Mouse (Mus musculus) CH12.LX (cell line): Measurements from ENCODE around the gene Anks1b. TPM values are rescaled to one million over a fixed set of nuclear protein-coding genes. Genes with fewer than 3 reads are reported as not detected.

Source experiments
- DNase-seq: peaks from one replicate; pipeline ENCODE4 v3.0.0-alpha.2; 2013; ENCODE audit errors: extremely low read depth
- H3K27ac ChIP-seq: 2 replicates; pipeline ENCODE4 v1.5.1; 2012; ENCODE audit warnings: low read depth, mild to moderate bottlenecking, control low read depth, moderate library complexity; ENCODE audit not compliant: insufficient read depth
- H3K27me3 ChIP-seq: replicated peaks from 2 replicates; pipeline ENCODE3; 2012; ENCODE audit warnings: inconsistent platforms
- H3K36me3 ChIP-seq, 2 experiments: replicated peaks in 1 of 2; 2 replicates each; pipeline versions ENCODE3 to v1.6.1; 2012; ENCODE audit warnings: inconsistent platforms in 1 of 2, low read length in 1 of 2, mild to moderate bottlenecking in 1 of 2, mixed read lengths in 1 of 2, moderate library complexity in 1 of 2; ENCODE audit not compliant: control insufficient read depth in 1 of 2, insufficient read depth in 1 of 2
- H3K4me1 ChIP-seq, 2 experiments: 2 replicates each; pipeline ENCODE4 v1.6.1; 2012; ENCODE audit warnings: inconsistent platforms in 1 of 2, moderate library complexity in 1 of 2; ENCODE audit not compliant: insufficient read depth in 2 of 2, control insufficient read depth in 1 of 2
- H3K4me2 ChIP-seq: 2 replicates; pipeline ENCODE4 v1.6.1; 2012; ENCODE audit warnings: low read depth, mild to moderate bottlenecking, control low read depth; ENCODE audit not compliant: poor library complexity, insufficient read depth, severe bottlenecking
- H3K4me3 ChIP-seq, 3 experiments: fragments of 150-350 bp in 1 of 3; sonication (generic) in 1 of 3; replicated peaks in 1 of 3; 2 replicates each; pipeline versions ENCODE3 to v1.5.1; 2011 to 2012; ENCODE audit warnings: low read depth in 2 of 3, low read length in 2 of 3, mild to moderate bottlenecking in 2 of 3, moderate library complexity in 2 of 3, control low read depth in 1 of 3, improper control_type of control experiment in 1 of 3, inconsistent platforms in 1 of 3, mixed read lengths in 1 of 3; ENCODE audit not compliant: poor library complexity in 1 of 3
- H3K79me2 ChIP-seq: replicated peaks from 2 replicates; pipeline ENCODE4 v1.6.1; 2012; ENCODE audit warnings: mild to moderate bottlenecking, moderate library complexity; ENCODE audit not compliant: control insufficient read depth, poor library complexity, insufficient read depth, severe bottlenecking; ENCODE audit errors: extremely low read depth
- H3K9ac ChIP-seq: 2 replicates; pipeline ENCODE4 v1.6.1; 2012; ENCODE audit warnings: low read depth, mild to moderate bottlenecking, control low read depth, moderate library complexity; ENCODE audit not compliant: insufficient read depth
- H3K9me3 ChIP-seq: replicated peaks from 2 replicates; pipeline ENCODE3; 2012; ENCODE audit warnings: low read length, inconsistent platforms, mixed read lengths
- CHD2 ChIP-seq: IDR thresholded peaks from 2 replicates; pipeline ENCODE4 v1.6.1; 2011; ENCODE audit warnings: low read length, improper control_type of control experiment
- CTCF ChIP-seq, 2 experiments: IDR thresholded peaks in 1 of 2; conservative IDR thresholded peaks in 1 of 2; 2 replicates each; pipeline ENCODE4 v1.5.1; 2011 to 2012; ENCODE audit warnings: low read depth in 2 of 2, low read length in 2 of 2, improper control_type of control experiment in 1 of 2, inconsistent platforms in 1 of 2, mild to moderate bottlenecking in 1 of 2, moderate library complexity in 1 of 2
- ELF1 ChIP-seq: IDR thresholded peaks from 2 replicates; pipeline ENCODE4 v1.6.1; 2014; ENCODE audit warnings: low read depth, mild to moderate bottlenecking, inconsistent platforms, low read length, improper control_type of control experiment
- GABPA ChIP-seq: IDR thresholded peaks from 2 replicates; pipeline ENCODE4 v1.6.1; 2012; ENCODE audit warnings: low read depth, low read length, improper control_type of control experiment, inconsistent platforms; ENCODE audit not compliant: insufficient replicate concordance
- HCFC1 ChIP-seq: IDR thresholded peaks from 2 replicates; pipeline ENCODE4 v1.6.1; 2012; ENCODE audit warnings: low read depth, mild to moderate bottlenecking, inconsistent platforms, low read length, improper control_type of control experiment
- JUND ChIP-seq: conservative IDR thresholded peaks from 2 replicates; pipeline ENCODE4 v1.6.1; 2011; ENCODE audit warnings: low read depth, low read length, improper control_type of control experiment
- MAFK ChIP-seq: IDR thresholded peaks from 2 replicates; pipeline ENCODE4 v1.6.1; 2011; ENCODE audit warnings: low read length, improper control_type of control experiment; ENCODE audit not compliant: insufficient replicate concordance
- MXI1 ChIP-seq: IDR thresholded peaks from 2 replicates; pipeline ENCODE4 v1.6.1; 2011; ENCODE audit warnings: mild to moderate bottlenecking, low read depth, low read length, improper control_type of control experiment
- MYC ChIP-seq: IDR thresholded peaks from 2 replicates; pipeline ENCODE4 v1.6.1; 2011; ENCODE audit warnings: low read depth, mild to moderate bottlenecking, improper control_type of control experiment, low read length
- NRF1 ChIP-seq: IDR thresholded peaks from 2 replicates; pipeline ENCODE4 v1.6.1; 2014; ENCODE audit warnings: low read depth, mild to moderate bottlenecking, inconsistent platforms, low read length, improper control_type of control experiment, moderate library complexity
- RCOR1 ChIP-seq: conservative IDR thresholded peaks from 2 replicates; pipeline ENCODE4 v1.6.1; 2012; ENCODE audit warnings: low read depth, mild to moderate bottlenecking, inconsistent platforms, low read length, improper control_type of control experiment
- TBP ChIP-seq: conservative IDR thresholded peaks from 2 replicates; pipeline ENCODE4 v1.6.1; 2011; ENCODE audit warnings: low read depth, low read length, improper control_type of control experiment
- USF1 ChIP-seq: IDR thresholded peaks from 2 replicates; pipeline ENCODE4 v1.6.1; 2014; ENCODE audit warnings: low read depth, mild to moderate bottlenecking, inconsistent platforms, low read length, improper control_type of control experiment
- ZC3H11A ChIP-seq: IDR thresholded peaks from 2 replicates; pipeline ENCODE4 v1.6.1; 2012; ENCODE audit warnings: low read depth, mild to moderate bottlenecking, inconsistent platforms, low read length, improper control_type of control experiment
- ZKSCAN1 ChIP-seq: IDR thresholded peaks from 2 replicates; pipeline ENCODE4 v1.6.1; 2012; ENCODE audit warnings: low read depth, inconsistent platforms, low read length, improper control_type of control experiment, borderline replicate concordance
- ZMIZ1 ChIP-seq: IDR thresholded peaks from 2 replicates; pipeline ENCODE4 v1.6.1; 2012; ENCODE audit warnings: low read depth, mild to moderate bottlenecking, inconsistent platforms, low read length, improper control_type of control experiment
- dilution Hi-C: fragments of 300-500 bp; cut with MboI; formaldehyde crosslinking; loops from 2 replicates; pipeline ENCODE4 v1.14.3; 2020; ENCODE audit warnings: low sequenced_read_pairs; ENCODE audit not compliant: extremely low pct_unique_long_range_greater_than_20kb, extremely low pct_ligation_motif_present
- in situ Hi-C: fragments of 300-500 bp; cut with MboI; formaldehyde crosslinking; loops from 3 replicates; pipeline ENCODE4 v1.14.3; 2019; ENCODE audit warnings: low sequenced_read_pairs, low pct_ligation_motif_present, low pct_unique_long_range_greater_than_20kb, mixed read lengths
- polyA plus RNA-seq: library from polyadenylated mRNA; unstranded; fragments of >175 nt; gene quantifications from 2 replicates; pipeline ENCODE4 v1.2.1, GENCODE M21; 2012; ENCODE audit warnings: low read depth; ENCODE audit not compliant: insufficient read length
- total RNA-seq, 2 experiments: library from RNA; depleted of rRNA; stranded (reverse); fragments of 300-350 nt in 1 of 2; fragments of >200 nt in 1 of 2; gene quantifications; 2 replicates each; pipeline ENCODE4 v1.2.3; 2012 to 2014

Anks1b gene
- total and polyA plus RNA-seq, 3 experiments, result 0.17 TPM; not detected in 2

DNA sequence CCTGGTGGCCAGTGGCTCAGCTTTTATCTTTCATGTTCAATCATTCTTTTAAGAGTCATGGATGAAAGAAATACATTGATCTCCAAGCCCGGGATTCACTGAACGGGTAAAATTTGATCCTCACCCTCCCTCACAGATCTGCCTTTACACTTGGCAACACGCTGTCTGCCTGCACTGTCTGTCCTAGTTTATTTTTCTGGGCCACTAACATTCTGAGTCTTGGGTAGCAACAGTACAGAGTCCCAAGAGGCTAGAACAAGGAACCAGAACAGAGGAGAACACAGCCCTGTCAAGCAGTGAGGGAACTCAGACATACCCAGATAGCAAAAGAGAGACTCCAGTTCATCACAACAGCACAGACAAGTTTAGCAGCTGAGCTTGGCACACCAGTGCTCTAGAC, 797.0 kb downstream of the Anks1b start:
- no peak overlapping the region for H3K4me3 ChIP-seq
- dilution Hi-C loops (no loop called here), in situ Hi-C loops (no loop called here)
- H3K36me3 ChIP-seq, result no peaks in the 10 kb centered on the region
- H3K4me2 ChIP-seq, result no peak overlapping the region
- H3K27me3 ChIP-seq, result no peaks in the 10 kb centered on the region
- H3K79me2 ChIP-seq, result no peaks in the 10 kb centered on the region
- H3K9ac ChIP-seq, result no peak overlapping the region
- no peak for DNase-seq
- no peaks in the 10 kb centered on the region for H3K4me1 ChIP-seq
- H3K27ac ChIP-seq, result no peak overlapping the region
- TF ChIP-seq NRF1 (no peak), MXI1 (no peak), RCOR1 (no peak), ZKSCAN1 (no peak), ZC3H11A (no peak), USF1 (no peak), HCFC1 (no peak), CTCF (conservative IDR thresholded peaks at IDR 0.05 in 1 of 2, IDR thresholded peaks at IDR 0.05 in 1 of 2; ENCODE audit: low read depth in 2 of 2, low read length in 2 of 2) (no peak), CHD2 (no peak), TBP (no peak)
- H3K9me3 ChIP-seq, result no peaks in the 10 kb centered on the region

GRCm38 (mm10) chr10:90672135-90672534, 798.8 kb downstream of the Anks1b start:
- H3K27ac ChIP-seq, result no peak overlapping the region
- H3K9me3 ChIP-seq, result no peaks in the 10 kb centered on the region
- no peaks in the 10 kb centered on the region for H3K79me2 ChIP-seq
- DNase-seq, result no peak
- in situ Hi-C loops, result no loop called here
- H3K36me3 ChIP-seq, result no peaks in the 10 kb centered on the region
- no peaks in the 10 kb centered on the region for H3K4me1 ChIP-seq
- H3K27me3 ChIP-seq, result no peaks in the 10 kb centered on the region
- H3K9ac ChIP-seq, result no peak overlapping the region
- TF ChIP-seq ELF1, result no peak
- dilution Hi-C loops, result no loop called here
- no peak overlapping the region for H3K4me2 ChIP-seq
- no peak overlapping the region for H3K4me3 ChIP-seq

DNA sequence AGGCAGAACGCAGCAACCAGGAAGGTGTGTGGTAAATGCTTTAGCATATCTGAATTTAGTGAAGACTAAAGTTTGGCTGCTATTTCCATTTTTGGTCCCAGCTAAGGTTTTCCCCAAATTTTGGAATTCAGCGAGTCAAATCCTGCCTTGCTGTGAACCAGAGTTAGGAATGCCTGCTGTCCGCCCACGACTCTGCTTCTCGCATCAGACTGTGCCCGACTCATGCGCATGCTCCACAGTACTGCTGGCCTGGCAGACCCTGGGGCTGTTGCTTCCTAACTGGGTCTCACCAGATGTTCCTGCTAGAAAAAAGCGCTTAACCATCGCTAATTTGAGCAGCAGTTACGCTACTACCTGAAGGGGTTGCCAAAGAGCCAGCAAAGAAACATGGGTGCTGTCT, 801.1 kb downstream of the Anks1b start:
- no peak overlapping the region for H3K4me3 ChIP-seq
- H3K4me2 ChIP-seq, result no peak overlapping the region
- H3K9ac ChIP-seq, result no peak overlapping the region
- no peaks in the 10 kb centered on the region for H3K4me1 ChIP-seq
- in situ Hi-C loops, result no loop called here
- no peaks in the 10 kb centered on the region for H3K27me3 ChIP-seq
- H3K27ac ChIP-seq, result no peak overlapping the region
- H3K9me3 ChIP-seq, result no peaks in the 10 kb centered on the region
- no peak for DNase-seq
- H3K36me3 ChIP-seq, result no peaks in the 10 kb centered on the region
- no peaks in the 10 kb centered on the region for H3K79me2 ChIP-seq
- dilution Hi-C loops, result no loop called here
- TF ChIP-seq TBP, result no peak
- no peak for TF ChIP-seq JUND
- TF ChIP-seq ZMIZ1, result no peak
- TF ChIP-seq CTCF (conservative IDR thresholded peaks at IDR 0.05 in 1 of 2, IDR thresholded peaks at IDR 0.05 in 1 of 2; ENCODE audit: low read depth in 2 of 2, low read length in 2 of 2), result no peak
- TF ChIP-seq MYC, result no peak
- TF ChIP-seq GABPA, result no peak
- TF ChIP-seq MAFK, result no peak
